Mouse (Mus musculus) small intestine, adult 2 months (tissue): ENCODE results near the gene Gm45140. TPM values are rescaled to one million over a fixed set of nuclear protein-coding genes. Genes with fewer than 3 reads are reported as not detected.
A peak's percentile ranks its signal among the peaks of the same experiment; 100 is the strongest.

ENCODE experiments used
- H3K27ac ChIP-seq: fragments of 200-500 bp; 2 replicates; pipeline ENCODE4 v1.5.1; 2012; ENCODE audit warnings: low read depth, low read length, control low read depth, inconsistent platforms; ENCODE audit not compliant: insufficient read depth
- H3K27me3 ChIP-seq: fragments of 200-500 bp; 2 replicates; pipeline ENCODE4 v1.6.1; 2012; ENCODE audit warnings: mild to moderate bottlenecking, moderate library complexity, low read length, inconsistent platforms; ENCODE audit not compliant: control insufficient read depth, insufficient read depth
- H3K36me3 ChIP-seq: fragments of 200-500 bp; 2 replicates; pipeline ENCODE4 v1.6.1; 2012; ENCODE audit warnings: mild to moderate bottlenecking, low read length, control low read depth, inconsistent platforms; ENCODE audit not compliant: control insufficient read depth, insufficient read depth
- H3K4me1 ChIP-seq: fragments of 200-500 bp; 2 replicates; pipeline ENCODE4 v1.6.1; 2012; ENCODE audit warnings: low read length, inconsistent platforms, mixed read lengths; ENCODE audit not compliant: control insufficient read depth, insufficient read depth, insufficient read length
- H3K4me3 ChIP-seq: fragments of 200-500 bp; 2 replicates; pipeline ENCODE4 v1.5.1; 2012; ENCODE audit warnings: low read depth, mild to moderate bottlenecking, control low read depth, inconsistent platforms, low read length, moderate library complexity
- CTCF ChIP-seq: fragments of 200-500 bp; IDR thresholded peaks from 2 replicates; pipeline ENCODE4 v1.5.1; 2012; ENCODE audit warnings: low read depth, mild to moderate bottlenecking, control low read depth, inconsistent platforms, low read length, moderate library complexity, mixed read lengths; ENCODE audit not compliant: insufficient replicate concordance, insufficient read length; ENCODE audit errors: extremely low read depth
- POLR2A ChIP-seq: fragments of 200-500 bp; IDR thresholded peaks from 2 replicates; pipeline ENCODE4 v1.6.1; 2012; ENCODE audit warnings: low read depth, mild to moderate bottlenecking, control low read depth, inconsistent platforms, low read length, moderate library complexity
- WGBS: fragments of 180-500 bp; shearing (Covaris S2); methylation state at CpG from one replicate; pipeline ENCODE4 v1.1.7; 2018; 5-methylcytosine and 5-hydroxymethylcytosine counted together
- polyA plus RNA-seq: library from polyadenylated mRNA; depleted of rRNA; stranded (reverse); fragments of >200 nt; gene quantifications from 2 replicates; pipeline ENCODE4 v1.2.3, GENCODE M21; 2012

Gm45140 gene
- polyA plus RNA-seq, 1 experiment = 0.34 TPM

DNA sequence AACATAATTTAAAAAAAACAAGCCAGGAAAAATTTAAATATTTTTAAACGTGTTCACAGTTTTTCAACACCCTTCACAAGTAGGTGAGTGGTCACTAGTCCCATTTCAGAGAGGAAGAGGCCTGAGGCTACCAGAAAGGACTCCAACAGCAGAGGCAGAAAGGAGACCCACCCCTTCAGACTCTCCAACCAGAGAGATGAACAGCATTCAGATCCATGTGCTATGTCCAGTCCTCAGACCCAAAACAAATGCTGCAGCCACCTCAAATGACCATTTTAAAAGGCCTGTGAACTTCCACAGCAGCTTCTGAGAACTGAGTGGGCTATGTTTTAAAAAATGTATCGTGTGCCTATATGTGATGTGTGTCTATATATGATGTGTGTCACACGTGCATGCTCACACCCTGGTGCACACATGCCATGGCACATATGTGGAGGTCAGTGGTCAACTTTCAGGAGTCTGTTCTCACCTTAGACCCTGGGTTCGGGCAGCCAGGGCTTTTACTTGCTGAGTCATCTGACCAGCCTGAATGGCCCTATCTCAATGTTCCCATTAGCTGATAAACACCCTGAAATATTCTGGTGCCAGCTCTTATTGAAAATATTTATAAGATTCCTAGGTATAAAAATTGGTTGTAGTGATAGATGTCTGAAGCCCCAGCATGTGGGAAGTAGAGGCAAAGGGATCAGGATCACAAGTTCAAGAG, 27.7 kb downstream of the Gm45140 start:
- Histone ChIP-seq H3K27ac (peak overlapping the region; percentile 92), H3K27me3 (no peaks in the 10 kb centered on the region), H3K4me1 (peaks cover 22% of the 10 kb centered on the region), H3K4me3 (peak overlapping the region; percentile 12; the same call in 1 of the 2 replicates), H3K36me3 (peaks cover 13% of the 10 kb centered on the region)
- TF ChIP-seq CTCF (no peak), POLR2A (no peak)
- 55% methylated on average over 4 of the region's 4 CpGs for WGBS

- Histone ChIP-seq H3K4me1 (peaks cover 17% of the 10 kb centered on the region; the same call in 1 of the 2 replicates), H3K27me3 (no peaks in the 10 kb centered on the region), H3K4me3 (no peak overlapping the region), H3K36me3 (peaks cover 13% of the 10 kb centered on the region), H3K27ac (peak overlapping the region; percentile 8; the same call in 1 of the 2 replicates)
- 18% methylated on average over 2 of the region's 2 CpGs for WGBS
- TF ChIP-seq POLR2A = no peak
- TF ChIP-seq CTCF = no peak
Measured at GRCm38 (mm10) chr6:87806857-87807256, 28.7 kb downstream of the Gm45140 start.

GRCm38 (mm10) chr6:87806028-87806427, 29.6 kb downstream of the Gm45140 start:
- 53% methylated on average over 2 of the region's 2 CpGs for WGBS
- H3K27ac ChIP-seq = peak overlapping the region; percentile 34; the same call in 1 of the 2 replicates
- no peaks in the 10 kb centered on the region for H3K27me3 ChIP-seq
- H3K4me3 ChIP-seq = no peak overlapping the region
- TF ChIP-seq CTCF (no peak), POLR2A (no peak)
- H3K4me1 ChIP-seq = peaks cover 17% of the 10 kb centered on the region; the same call in 1 of the 2 replicates
- H3K36me3 ChIP-seq = peaks cover 13% of the 10 kb centered on the region

GRCm38 (mm10) chr6:87805448-87805847, 30.1 kb downstream of the Gm45140 start:
- WGBS = 80% methylated on average over 7 of the region's 7 CpGs
- Histone ChIP-seq H3K27ac (peak overlapping the region; percentile 34), H3K36me3 (peaks cover 13% of the 10 kb centered on the region), H3K4me1 (peaks cover 17% of the 10 kb centered on the region; the same call in 1 of the 2 replicates), H3K27me3 (no peaks in the 10 kb centered on the region), H3K4me3 (no peak overlapping the region)
- TF ChIP-seq POLR2A = no peak
- no peak for TF ChIP-seq CTCF

DNA sequence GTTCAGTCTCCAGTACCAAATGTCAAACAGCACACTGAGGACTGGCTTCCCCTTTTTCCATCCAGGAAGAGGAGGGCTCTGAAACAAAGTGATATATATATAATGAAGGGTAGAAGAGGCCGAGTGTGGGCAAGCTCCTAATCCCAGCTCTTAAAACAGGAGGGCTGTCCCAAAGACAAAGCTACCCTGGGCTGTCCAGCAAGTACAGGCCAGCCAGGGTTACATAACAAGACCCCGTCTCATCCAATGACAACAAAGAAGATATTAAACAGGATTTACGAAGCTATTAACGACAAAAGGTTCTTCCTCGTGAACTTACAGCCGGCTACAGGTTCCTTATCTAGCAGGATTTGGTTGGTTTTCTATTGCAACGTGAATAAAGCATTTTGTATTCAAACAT, 30.7 kb downstream of the Gm45140 start:
- no peak overlapping the region for H3K4me3 ChIP-seq
- H3K27ac ChIP-seq = no peak overlapping the region
- H3K4me1 ChIP-seq = peaks cover 16% of the 10 kb centered on the region; the same call in 1 of the 2 replicates
- TF ChIP-seq POLR2A = no peak
- TF ChIP-seq CTCF = no peak
- H3K36me3 ChIP-seq = peaks cover 13% of the 10 kb centered on the region
- H3K27me3 ChIP-seq = no peaks in the 10 kb centered on the region
- 73% methylated on average over 7 of the region's 7 CpGs for WGBS

GRCm38 (mm10) chr6:87804036-87804435, 31.6 kb downstream of the Gm45140 start:
- no peak for TF ChIP-seq CTCF
- no peak for TF ChIP-seq POLR2A
- Histone ChIP-seq H3K4me1 (peaks cover 12% of the 10 kb centered on the region; the same call in 1 of the 2 replicates), H3K4me3 (no peak overlapping the region), H3K27ac (no peak overlapping the region), H3K27me3 (no peaks in the 10 kb centered on the region), H3K36me3 (peaks cover 13% of the 10 kb centered on the region)
- 37% methylated on average over 1 of the region's 1 CpGs for WGBS

- WGBS = 84% methylated on average over 7 of the region's 7 CpGs
- TF ChIP-seq POLR2A (no peak), CTCF (no peak)
- no peak overlapping the region for H3K4me3 ChIP-seq
Measured at GRCm38 (mm10) chr6:87802462-87802861, 33.1 kb downstream of the Gm45140 start.

GRCm38 (mm10) chr6:87799576-87799975, 36.0 kb downstream of the Gm45140 start:
- TF ChIP-seq POLR2A (no peak), CTCF (no peak)
- H3K4me1 ChIP-seq = no peaks in the 10 kb centered on the region; the same call in 1 of the 2 replicates
- peaks cover 11% of the 10 kb centered on the region for H3K36me3 ChIP-seq
- no peaks in the 10 kb centered on the region for H3K27me3 ChIP-seq
- H3K27ac ChIP-seq = no peak overlapping the region
- H3K4me3 ChIP-seq = no peak overlapping the region
- WGBS = 76% methylated on average over 6 of the region's 6 CpGs

More at GRCm38 (mm10) chr6:87802462-87802861, 33.1 kb downstream of the Gm45140 start:
- Histone ChIP-seq H3K27me3 (no peaks in the 10 kb centered on the region), H3K36me3 (peaks cover 15% of the 10 kb centered on the region), H3K4me1 (peaks cover 8% of the 10 kb centered on the region; the same call in 1 of the 2 replicates), H3K27ac (no peak overlapping the region)
